Mouse (Mus musculus) lung, adult 10 weeks (tissue): Measurements from ENCODE around the gene Blcap. TPM values are rescaled to one million over a fixed set of nuclear protein-coding genes. Genes with fewer than 3 reads are reported as not detected.

Experiments
- polyA plus RNA-seq: library from polyadenylated mRNA; stranded (reverse); fragments of 350-450 nt; fragmentation: Illumina TruSeq; extraction: RNeasy Lipid Tissue Mini Kit (QIAGEN cat#74804); gene quantifications from one replicate; pipeline ENCODE4 v1.2.3, GENCODE M21; 2014; ENCODE audit warnings: low read depth, low replicate concordance; ENCODE audit not compliant: insufficient read depth

Gene Blcap
- polyA plus RNA-seq = 28.6 TPM

DNA sequence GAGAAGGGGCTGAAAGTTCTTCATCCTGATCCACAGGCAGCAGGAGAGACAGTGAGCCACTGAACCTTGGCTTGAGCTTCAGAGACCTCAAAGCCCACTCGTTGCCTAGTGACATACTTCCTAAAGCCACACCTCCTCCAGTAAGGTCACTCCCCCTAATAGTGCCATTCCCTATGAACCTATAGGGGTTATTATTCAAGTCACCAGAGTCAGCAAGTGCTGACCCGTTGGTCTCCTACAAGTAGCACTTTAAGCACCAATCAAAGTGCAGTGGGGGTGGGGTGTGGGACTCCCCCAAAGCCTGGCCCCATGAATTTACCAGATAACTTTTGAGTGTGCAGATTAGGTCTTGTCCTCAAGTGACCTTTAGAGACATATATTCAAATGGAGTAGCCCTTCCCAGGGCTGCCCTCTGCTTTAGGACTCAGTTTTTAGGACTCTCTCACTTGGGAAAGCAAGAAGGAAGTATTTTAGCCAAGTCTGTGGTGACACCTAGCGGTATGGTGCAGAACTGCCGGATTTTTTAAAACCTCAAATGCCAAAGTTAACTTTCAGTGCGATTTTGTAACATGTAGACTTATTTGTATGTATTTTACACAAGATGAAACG is at the start of gene Blcap:
Gene Blcap (minus strand): TSS at position 51 of the 609 bp plus-strand sequence.

GRCm38 (mm10) chr2:157559858-157560257 is 11.2 kb downstream of the Blcap start, which contains the start of gene Nnat:
Gene Nnat (plus strand): TSS chr2:157560078.

Other genes with a start within 250 kb of the Blcap start
- not detected for gene Ghrh, start 223.8 kb downstream of the Blcap start, polyA plus RNA-seq
- gene Manbal, start 203.7 kb downstream of the Blcap start, polyA plus RNA-seq = 60.6 TPM
- gene Src, start 152.8 kb downstream of the Blcap start, polyA plus RNA-seq = 20.5 TPM
- 29.1 TPM for gene Nnat, start 11.2 kb downstream of the Blcap start, polyA plus RNA-seq
- 13.3 TPM for gene Ctnnbl1, start 166.1 kb upstream of the Blcap start, polyA plus RNA-seq